ENCODE assay signal across 9 mouse cellular contexts in genomic region chr11:100396886-100397599, GRCm38 (mm10). TPM values are rescaled to one million over a fixed set of nuclear protein-coding genes. Genes with fewer than 3 reads are reported as not detected.
A peak's percentile ranks its signal among the peaks of the same experiment; 100 is the strongest.
DNase-seq lines count a peak whose midpoint lies in the region; ATAC-seq and TF ChIP-seq lines count a peak whose summit lies in the region.
"Had no signal": no experiment of that assay in that cellular context is flagged by ENCODE, and none has a peak within 500 bp of the region (broad histone marks: within the 10 kb centered on the region; RNA-seq: fewer than 3 reads in every experiment).

No protein-coding gene starts in this region.

- no peak for DNase-seq in layer of hippocampus, adult 2 months (ENCODE audit: low spot score in 2 of 2)
- no peak for DNase-seq in layer of hippocampus, adult 9-11 months
- peak; percentile 69 to 71 for DNase-seq in cerebellum, postnatal 10 days
- DNase-seq in kidney, postnatal 0 days (ENCODE audit: low spot score), result no peak
- DNase-seq in lung, postnatal 4 days, result peak; percentile 49 to 64
- DNase-seq in testis, postnatal 14 days (ENCODE audit: low spot score), result peak; percentile 72
- no peak for DNase-seq in layer of hippocampus, adult 9-10 months (ENCODE audit: low spot score)

- 2% methylated on average over 42 of the region's 42 CpGs for WGBS in heart, embryonic 13.5 days
- 1% methylated on average over 42 of the region's 42 CpGs for WGBS in kidney, postnatal 0 days

- TF ChIP-seq CTCF in layer of hippocampus, adult 2 months (conservative IDR thresholded peaks at IDR 0.05), result peak; percentile 66
- peak; percentile 64 for TF ChIP-seq CTCF in kidney, postnatal 0 days (IDR thresholded peaks at IDR 0.05; ENCODE audit: low read depth)

- H3K9ac ChIP-seq in heart, embryonic 13.5 days, result peak overlapping the region; percentile 96
- H3K9ac ChIP-seq in kidney, postnatal 0 days (ENCODE audit: low read depth, low read length), result peak overlapping the region; percentile 90

- peak overlapping the region; percentile 92 for H3K4me2 ChIP-seq in heart, embryonic 13.5 days
- H3K4me2 ChIP-seq in kidney, postnatal 0 days (ENCODE audit: low read length), result peak overlapping the region; percentile 74

- no peaks in the 10 kb centered on the region for H3K27me3 ChIP-seq in heart, embryonic 13.5 days (replicated peaks)
- no peaks in the 10 kb centered on the region for H3K27me3 ChIP-seq in kidney, postnatal 0 days (ENCODE audit: insufficient read depth, low read length)

- H3K4me3 ChIP-seq in layer of hippocampus, adult 2 months, result peak overlapping the region; percentile 95
- H3K4me3 ChIP-seq in heart, embryonic 13.5 days, result peak overlapping the region; percentile 88
- H3K4me3 ChIP-seq in kidney, postnatal 0 days (replicated peaks; ENCODE audit: low read depth, low read length), result peak overlapping the region; percentile 83

- H3K36me3 ChIP-seq in heart, embryonic 13.5 days, result peaks cover 11% of the 10 kb centered on the region; the same call in 1 of the 2 replicates
- H3K36me3 ChIP-seq in kidney, postnatal 0 days (ENCODE audit: insufficient read depth, low read length), result no peaks in the 10 kb centered on the region
- H3K36me3 ChIP-seq: G1E had no signal

- H3K9me3 ChIP-seq in heart, embryonic 13.5 days, result no peaks in the 10 kb centered on the region
- no peaks in the 10 kb centered on the region for H3K9me3 ChIP-seq in kidney, postnatal 0 days (replicated peaks; ENCODE audit: low read length)
- H3K9me3 ChIP-seq: G1E had no signal

- peaks cover 83% of the 10 kb centered on the region for H3K4me1 ChIP-seq in heart, embryonic 13.5 days
- peaks cover 37% of the 10 kb centered on the region for H3K4me1 ChIP-seq in kidney, postnatal 0 days (replicated peaks; ENCODE audit: insufficient read depth, low read length)

- H3K27ac ChIP-seq in layer of hippocampus, adult 2 months, result peak overlapping the region; percentile 88
- H3K27ac ChIP-seq in heart, embryonic 13.5 days (replicated peaks), result peak overlapping the region; percentile 91
- peak overlapping the region; percentile 97 for H3K27ac ChIP-seq in kidney, postnatal 0 days

- no peak; the same call in none of the 2 replicates for ATAC-seq in heart, embryonic 13.5 days (ENCODE audit: extremely low read depth, insufficient number of reproducible peaks, low FRiP score, low TSS enrichment)
- peak; percentile 35 for ATAC-seq in kidney, postnatal 0 days (replicated peaks; ENCODE audit: low FRiP score, low read depth)

RNA-seq across cellular contexts. Expression of gene Jup, which starts 0.5 kb away (rescaled TPM):
- 10 to 100 TPM; 34.1 to 35.6 TPM for total RNA-seq in layer of hippocampus, adult 2 months (2021)
- 107 and 111 TPM in 2 replicates for polyA plus RNA-seq in heart, embryonic 13.5 days (2015; fragmentation: Nextera tagmentation; extraction: Ambion mirVana)
- polyA plus RNA-seq in kidney, postnatal 0 days (2015; fragmentation: Nextera tagmentation; extraction: Ambion mirVana), result 119 and 129 TPM in 2 replicates
- polyA plus RNA-seq: G1E had no signal

RNA-seq across cellular contexts. Expression of gene P3h4, which starts 17.6 kb away (rescaled TPM):
- total RNA-seq in layer of hippocampus, adult 2 months (2021), result 1 to 10 TPM; 9.4 to 9.5 TPM
- polyA plus RNA-seq in heart, embryonic 13.5 days (2015; fragmentation: Nextera tagmentation; extraction: Ambion mirVana), result 62.9 and 63.5 TPM in 2 replicates
- 51.4 and 54.5 TPM in 2 replicates for polyA plus RNA-seq in kidney, postnatal 0 days (2015; fragmentation: Nextera tagmentation; extraction: Ambion mirVana)
- total RNA-seq: G1E had no signal
- polyA plus RNA-seq: G1E had no signal

RNA-seq across cellular contexts. Expression of gene Fkbp10, which starts 18.5 kb away (rescaled TPM):
- 1 to 10 TPM; 4.4 to 5.8 TPM for total RNA-seq in layer of hippocampus, adult 2 months (2021)
- polyA plus RNA-seq in heart, embryonic 13.5 days (2015; fragmentation: Nextera tagmentation; extraction: Ambion mirVana), result 112 and 119 TPM in 2 replicates
- 108 and 122 TPM in 2 replicates for polyA plus RNA-seq in kidney, postnatal 0 days (2015; fragmentation: Nextera tagmentation; extraction: Ambion mirVana)
- polyA plus RNA-seq: G1E had no signal

RNA-seq across cellular contexts. Expression of gene Hap1, which starts 41.1 kb away (rescaled TPM):
- 100 to 1,000 TPM; 169 to 174 TPM for total RNA-seq in layer of hippocampus, adult 2 months (2021)
- polyA plus RNA-seq in heart, embryonic 13.5 days (2015; fragmentation: Nextera tagmentation; extraction: Ambion mirVana), result 8.0 and 9.3 TPM in 2 replicates
- polyA plus RNA-seq in kidney, postnatal 0 days (2015; fragmentation: Nextera tagmentation; extraction: Ambion mirVana), result 13.8 and 15.7 TPM in 2 replicates
- polyA plus RNA-seq: G1E had no signal

RNA-seq across cellular contexts. Expression of gene Nt5c3b, which starts 44.6 kb away (rescaled TPM):
- 10 to 100 TPM; 58.4 to 58.7 TPM for total RNA-seq in layer of hippocampus, adult 2 months (2021)
- polyA plus RNA-seq in heart, embryonic 13.5 days (2015; fragmentation: Nextera tagmentation; extraction: Ambion mirVana), result 104 and 110 TPM in 2 replicates
- 97.6 and 98.6 TPM in 2 replicates for polyA plus RNA-seq in kidney, postnatal 0 days (2015; fragmentation: Nextera tagmentation; extraction: Ambion mirVana)

Comparison
In these comparisons a context has a peak if more than half of its experiments do, and no peak if none do; other contexts are left out.
1. DNase-seq: peak in cerebellum, postnatal 10 days (2 of 2), lung, postnatal 4 days (2 of 2) and testis, postnatal 14 days (single experiment); none in layer of hippocampus, adult 2 months (0 of 2), layer of hippocampus, adult 9-11 months (single experiment), kidney, postnatal 0 days (single experiment) and layer of hippocampus, adult 9-10 months (single experiment).
2. Peak in every context shown above with its lines, with median percentiles within 50 percentile points of each other: H3K27ac ChIP-seq and H3K4me3 ChIP-seq.